Mouse (Mus musculus) right cerebral cortex, postnatal 25 days (tissue): ENCODE data around the gene Supt3.
A peak's percentile ranks its signal among the peaks of the same experiment; 100 is the strongest.

Source experiments
- DNase-seq: peaks from one replicate; pipeline ENCODE4 v3.0.0; 2022

Gene Supt3

DNA sequence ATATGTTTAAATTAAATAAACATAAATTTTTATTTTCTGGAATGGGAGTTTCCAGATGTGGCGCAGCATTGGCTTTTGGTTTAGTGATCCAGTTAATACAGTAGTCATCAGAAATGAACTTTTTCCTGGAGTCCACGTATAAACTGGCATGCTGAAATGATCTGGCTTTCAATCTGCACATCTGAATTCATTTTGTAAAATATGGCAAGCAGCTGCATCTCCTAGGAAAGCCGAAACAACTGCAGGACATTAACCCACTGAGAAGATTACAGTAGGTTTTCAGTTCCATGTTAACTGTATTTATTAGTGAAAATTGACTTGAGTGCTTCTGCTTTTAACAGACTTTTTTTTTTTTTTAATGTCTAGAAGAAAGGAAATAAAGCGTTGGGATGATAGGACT lies 5.4 kb downstream of the Supt3 start:
- DNase-seq: no peak

DNA sequence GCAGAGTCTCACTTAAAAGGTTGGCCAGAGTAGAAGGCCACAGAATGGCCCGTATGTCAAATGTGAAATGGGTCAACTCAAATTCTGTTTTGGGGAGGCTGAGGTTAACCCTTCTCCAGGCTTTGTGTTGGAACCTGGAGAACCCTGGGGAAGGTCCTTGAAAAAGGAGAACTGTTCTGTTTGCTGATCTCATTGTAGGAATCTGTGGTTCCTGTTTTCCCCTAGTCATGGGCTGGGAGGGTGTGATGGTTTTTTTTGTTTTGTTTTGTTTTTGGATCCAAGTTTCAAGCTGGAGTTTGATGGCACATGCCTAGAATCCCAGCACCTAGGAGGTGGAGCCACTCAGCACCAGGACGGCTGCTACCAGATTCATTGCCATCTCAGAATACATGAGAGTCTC lies 6.2 kb downstream of the Supt3 start:
- DNase-seq: no peak

DNA sequence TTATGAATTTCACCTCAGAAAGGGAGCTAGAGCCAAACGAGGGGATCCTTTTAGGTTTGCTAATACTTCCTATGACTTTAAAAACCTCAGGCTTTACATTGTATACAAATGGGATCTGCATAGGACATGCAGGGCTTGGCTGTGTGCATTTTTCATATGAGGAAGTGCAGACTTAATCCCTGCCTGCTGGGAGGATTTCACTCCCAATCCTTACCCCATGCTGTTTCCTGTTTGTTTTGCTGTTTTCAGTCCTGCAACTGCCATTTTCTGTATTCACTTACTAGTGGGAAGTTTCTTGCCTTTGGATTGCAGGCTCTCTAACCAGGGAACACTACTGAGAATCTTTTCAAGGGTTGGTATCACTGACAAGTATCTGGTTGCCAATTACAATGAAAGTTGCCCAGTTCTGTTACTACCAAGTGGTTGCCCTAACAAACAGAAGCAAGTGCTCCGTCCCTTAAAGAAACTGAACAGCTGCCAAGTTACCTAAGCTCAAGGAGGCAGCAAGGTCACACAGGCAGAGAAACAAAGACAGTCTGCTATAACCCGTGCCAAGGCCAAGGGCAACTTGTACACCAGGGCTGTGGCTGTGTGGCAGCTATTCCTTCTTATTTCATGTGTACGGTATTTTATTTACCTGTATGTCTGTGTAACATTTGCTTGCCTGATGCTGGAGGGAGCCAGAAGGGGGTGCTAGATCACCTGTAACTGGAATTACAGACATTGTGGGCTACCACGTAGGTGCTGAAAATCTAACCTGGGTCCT lies 12.2 kb downstream of the Supt3 start:
- DNase-seq: no peak

DNA sequence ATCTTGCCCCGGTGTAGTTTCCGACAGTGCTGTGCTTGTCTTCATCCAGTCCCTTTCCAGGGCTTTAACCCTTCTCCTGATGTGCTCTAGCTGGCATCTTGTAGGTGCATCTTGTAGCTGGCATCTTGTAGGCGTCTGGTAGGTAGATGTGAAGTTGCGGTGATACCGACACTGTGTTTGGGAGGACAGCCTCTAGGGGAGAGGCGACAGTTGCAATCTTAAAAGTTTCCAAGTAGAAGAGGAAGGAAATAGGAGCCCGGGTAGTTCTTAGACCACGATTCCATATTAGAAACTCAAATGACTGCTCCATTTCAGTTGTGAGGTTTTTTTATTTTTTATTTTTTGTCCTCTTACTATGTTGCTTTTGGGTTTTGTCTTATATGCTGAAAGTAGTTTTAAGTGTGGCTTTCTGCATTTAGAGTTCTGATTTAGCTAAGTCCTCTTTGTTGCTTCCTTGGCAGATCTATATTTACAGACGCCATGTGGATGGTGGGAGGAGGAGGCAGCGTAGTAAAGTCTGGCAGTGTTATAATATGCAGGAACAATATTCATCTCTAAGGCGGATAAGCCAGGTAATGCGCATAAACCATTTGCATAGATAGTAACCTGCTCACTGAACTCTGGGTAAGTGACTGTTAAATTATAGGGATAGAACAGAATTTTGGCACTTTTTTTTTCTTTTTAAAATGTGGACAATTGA lies 15.4 kb downstream of the Supt3 start:
- DNase-seq: peak; percentile 41

DNA sequence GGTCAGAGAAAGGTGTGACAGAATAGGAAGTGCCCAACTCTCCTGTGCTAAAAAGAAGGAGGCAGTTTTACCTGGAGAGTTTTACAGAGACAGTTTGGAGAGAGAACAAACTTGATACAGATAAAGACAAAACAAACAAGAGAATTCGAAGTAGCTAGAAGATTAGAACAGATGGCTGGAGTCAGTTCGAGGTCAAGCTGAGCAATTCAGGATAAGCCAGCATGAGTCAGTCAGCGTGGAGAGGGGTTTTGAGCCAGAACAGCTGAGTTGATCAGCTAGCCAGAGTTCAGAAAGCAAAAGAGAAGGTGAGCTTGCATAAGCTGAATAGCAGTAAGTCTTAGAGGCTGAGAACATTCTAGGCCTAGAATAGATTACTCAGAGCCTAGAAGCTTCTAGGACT lies 20.4 kb downstream of the Supt3 start:
- no peak for DNase-seq

DNA sequence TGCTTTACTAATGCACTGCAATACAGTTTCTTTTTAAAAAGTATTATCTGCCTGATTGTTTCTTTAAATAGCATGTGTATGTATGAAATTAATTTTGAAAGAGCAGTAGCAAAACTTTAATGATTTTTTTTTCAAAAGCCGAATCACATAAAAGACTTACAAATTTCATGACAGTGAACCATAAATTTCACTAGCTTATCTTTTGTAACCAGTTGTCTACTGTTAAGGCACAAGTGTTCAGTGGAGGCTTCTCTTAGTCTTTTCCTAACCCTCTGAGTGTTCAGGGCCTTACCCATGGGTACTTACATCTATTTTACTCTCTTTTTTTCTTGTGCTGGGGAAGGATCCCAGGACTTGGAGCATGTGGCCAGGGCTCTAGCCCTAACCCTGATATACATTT lies 30.1 kb downstream of the Supt3 start:
- DNase-seq: no peak

DNA sequence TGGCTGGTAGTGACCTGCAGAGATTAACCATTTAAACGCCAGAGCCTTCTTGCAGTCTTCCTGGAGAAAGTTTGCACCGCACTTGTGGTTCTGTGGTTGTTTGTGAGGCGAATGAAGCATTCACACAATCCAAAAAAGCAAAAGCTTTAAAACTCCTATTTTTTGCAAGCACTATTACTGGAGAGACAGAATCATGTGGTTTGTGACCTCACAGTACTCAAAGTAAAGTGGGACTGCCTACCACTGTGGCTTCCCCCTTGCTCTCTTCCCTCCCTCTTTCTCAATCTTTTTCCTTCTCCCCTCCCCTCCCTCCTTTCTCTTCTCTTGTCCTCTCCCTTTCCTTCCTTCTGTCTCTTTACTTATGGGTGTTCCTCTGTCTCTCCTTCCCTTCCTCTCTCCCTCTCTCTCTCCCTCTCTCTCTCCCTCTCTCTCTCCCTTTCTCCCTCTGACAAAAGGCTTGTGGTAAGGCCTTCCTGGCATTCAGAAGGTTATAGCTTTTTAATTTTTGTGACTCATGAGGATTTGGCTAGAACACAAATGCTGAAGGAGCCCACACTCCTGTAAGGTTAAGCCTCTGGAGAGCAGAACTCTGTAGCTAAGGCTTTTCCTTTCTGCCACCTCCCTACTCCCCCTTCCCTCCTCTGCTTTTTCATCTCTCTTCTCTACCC lies 37.7 kb downstream of the Supt3 start, which contains the start of gene Runx2:
Gene Runx2, minus strand, starts transcription at position 290 of the 668 bp plus-strand sequence.
- no peak for DNase-seq

DNA sequence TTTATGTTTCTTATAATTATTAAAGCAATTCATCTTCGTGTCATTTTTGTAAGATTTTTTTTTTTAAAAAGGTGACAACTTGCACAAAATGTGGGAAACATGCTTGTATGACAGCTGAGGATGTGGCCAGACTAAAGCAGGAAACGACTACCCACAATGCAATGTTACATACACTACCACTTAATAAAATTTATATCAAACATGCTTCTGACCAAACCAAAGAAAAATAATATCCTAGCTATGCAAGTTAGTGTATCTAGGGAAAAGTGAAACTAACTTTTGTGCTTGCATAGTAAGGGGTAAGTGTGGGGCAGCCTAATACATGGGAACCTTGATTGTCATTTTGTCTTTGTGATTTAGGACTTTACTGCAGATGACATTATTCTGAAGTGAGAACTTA lies 41.9 kb downstream of the Supt3 start:
- no peak for DNase-seq

DNA sequence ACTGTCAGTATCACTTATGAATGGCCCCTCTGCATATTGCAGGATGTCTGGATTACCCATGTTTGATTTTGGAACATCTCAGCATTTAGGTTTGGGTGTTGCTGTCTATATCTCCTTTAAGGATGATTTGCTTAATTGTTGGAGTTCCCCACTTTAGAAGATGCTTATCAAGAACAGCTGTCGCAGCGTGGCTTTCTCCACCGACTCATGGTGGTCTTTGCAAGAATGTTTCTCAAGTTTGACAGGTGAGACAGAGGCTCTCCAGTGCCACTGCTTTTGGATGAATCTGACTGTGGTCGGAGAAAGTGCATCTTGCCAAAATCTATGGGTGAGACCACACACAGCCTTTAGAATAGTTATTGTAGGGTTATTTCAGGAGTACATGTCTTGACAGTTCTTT lies 42.9 kb downstream of the Supt3 start:
- DNase-seq: no peak

DNA sequence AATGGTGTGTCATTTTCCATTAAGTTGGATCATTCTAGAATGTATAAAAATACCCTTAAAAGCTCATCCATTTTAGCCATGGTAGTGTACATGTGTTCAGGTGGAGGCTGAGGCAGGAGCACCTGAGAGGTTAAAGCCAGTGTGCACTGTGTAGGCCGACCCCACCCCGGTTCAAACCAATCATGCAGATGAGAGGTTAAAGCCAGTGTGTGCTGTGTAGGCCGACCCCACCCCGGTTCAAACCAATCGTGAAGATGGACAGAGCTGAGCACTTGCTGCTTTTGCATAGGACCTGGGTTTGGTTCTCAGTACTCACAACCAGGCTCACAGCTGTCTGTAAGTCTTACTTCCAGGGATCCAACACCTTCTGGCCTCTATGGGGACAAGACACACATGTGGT lies 45.0 kb downstream of the Supt3 start:
- no peak for DNase-seq

DNA sequence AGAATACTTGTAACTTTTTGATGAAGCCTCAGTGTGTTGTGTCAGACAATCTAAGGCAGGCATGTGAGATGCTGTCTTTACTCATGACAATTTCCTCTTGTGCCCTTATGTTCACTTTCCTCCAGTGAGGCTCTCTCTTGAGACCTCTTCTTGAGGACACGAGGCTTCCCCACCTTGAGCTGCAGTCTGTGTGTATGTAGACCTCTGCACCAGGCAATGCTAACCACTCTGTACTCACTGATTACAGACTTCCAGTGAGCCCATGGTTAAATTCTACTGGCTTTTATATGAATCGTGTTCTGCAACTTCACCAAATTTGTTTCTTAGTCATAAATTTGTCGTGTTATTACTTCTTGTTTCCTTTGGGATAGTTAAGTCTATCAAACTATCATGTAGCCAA lies 50.2 kb downstream of the Supt3 start:
- DNase-seq: no peak

DNA sequence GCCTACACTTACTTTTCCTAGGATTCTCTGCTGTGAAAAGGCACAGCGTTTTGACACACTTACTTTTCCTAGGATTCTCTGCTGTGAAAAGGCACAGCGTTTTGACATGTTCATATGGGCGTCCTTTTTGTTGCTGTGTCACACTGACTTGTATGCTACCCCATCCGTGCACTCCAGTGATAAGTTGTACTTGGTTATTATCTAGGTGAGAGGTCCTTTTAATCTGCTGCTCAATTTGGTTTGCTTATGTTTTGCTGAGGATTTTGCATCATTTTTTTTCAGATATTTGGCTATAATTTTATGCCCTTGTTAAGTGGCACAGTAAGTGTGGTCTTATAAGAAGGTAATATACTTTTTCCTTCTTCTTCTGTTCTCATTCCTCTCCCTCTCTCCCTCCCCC lies 51.0 kb downstream of the Supt3 start:
- no peak for DNase-seq

DNA sequence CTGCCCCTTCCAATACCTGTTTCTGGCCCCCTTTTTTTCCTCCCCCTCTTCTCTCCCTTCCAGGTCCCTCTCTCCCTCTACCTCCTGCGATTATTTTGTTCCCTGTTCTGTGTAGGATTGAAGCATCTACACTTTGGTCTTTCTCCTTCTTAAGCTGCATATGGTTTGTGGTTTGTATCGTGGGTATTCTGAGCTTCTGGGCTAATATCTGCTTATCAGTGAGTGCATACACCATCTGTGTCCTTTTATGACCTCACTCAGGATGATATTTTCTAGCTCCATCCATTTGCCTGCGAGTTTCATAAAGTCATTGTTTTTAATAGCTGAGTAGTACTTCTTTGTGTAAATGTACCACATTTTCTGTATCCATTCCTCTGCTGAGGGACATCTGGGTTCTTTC lies 52.6 kb downstream of the Supt3 start:
- DNase-seq: no peak

DNA sequence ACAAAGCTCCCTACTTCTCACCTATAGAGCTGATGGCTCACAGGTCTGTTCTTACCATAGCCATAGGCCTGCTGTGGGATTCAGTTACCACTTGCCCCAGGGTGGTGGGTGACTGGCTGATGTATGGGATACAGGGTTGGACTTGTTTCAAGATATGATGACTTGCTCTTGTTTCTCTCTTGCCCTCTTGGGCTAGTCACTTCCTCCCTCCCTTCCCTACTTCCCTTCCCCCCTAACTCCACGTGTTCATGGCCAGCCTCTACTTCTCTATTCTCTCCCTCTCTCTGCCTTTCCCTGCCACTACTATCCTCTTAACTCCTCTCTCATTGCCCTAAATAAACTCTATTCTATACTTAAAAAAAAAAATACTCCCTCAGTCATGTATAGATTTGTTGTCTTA lies 54.2 kb downstream of the Supt3 start:
- DNase-seq: no peak

DNA sequence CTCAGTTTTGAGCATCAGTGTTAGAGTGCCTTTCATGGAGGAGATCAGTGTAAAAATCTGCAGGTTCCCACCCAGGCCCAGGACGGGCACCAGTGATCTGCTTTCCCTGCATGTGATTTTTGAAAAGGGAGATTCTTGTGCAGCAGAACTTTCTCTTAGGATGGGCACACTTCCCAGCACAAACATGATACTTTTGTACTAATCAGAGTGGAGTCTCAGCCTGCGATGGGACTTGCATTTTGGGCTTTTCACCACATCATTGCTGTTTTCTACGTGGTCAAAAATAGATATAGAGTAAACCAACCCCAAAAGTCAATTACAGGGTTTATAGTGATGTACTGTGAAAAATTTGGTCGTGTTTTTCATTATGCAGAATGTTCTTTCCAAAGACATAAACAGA lies 65.2 kb downstream of the Supt3 start:
- no peak for DNase-seq

DNA sequence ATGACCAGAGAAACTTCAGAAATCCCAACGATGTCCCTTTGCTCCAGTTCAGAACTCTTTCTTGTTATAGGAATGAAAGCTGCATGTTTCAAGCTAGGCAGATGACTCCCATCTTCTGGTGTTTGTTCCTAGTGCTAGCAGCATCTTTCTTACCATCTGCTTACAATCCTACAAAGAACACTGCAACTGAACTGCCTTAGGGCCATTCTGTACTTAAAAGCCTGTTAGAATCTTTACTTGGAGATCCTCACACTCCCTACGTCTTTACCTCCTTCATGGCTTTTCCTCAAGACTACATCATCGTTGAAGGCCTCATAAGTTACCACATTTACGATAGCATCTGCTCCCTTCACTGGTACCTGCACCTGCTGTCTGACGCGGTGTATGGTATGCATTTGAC lies 86.2 kb downstream of the Supt3 start:
- DNase-seq: no peak

DNA sequence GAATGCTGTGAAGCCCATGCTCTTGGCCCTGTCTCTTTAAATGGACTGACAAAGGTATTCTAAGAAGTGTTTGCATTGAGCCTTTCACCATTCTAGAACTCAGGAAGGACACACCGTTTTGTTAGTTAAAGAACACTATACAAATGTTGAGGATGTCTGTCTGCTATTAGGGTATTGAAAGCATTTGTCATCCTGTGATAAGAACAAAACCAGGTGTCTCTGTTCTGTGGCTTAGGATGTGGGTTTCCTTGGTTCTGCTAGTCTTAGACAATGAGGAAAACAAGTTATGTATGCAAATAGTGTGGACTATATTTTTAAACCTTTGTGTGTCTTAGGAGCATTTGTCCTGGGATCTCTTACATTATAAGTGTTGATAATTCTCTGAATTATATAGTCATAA lies 116.6 kb downstream of the Supt3 start:
- no peak for DNase-seq

DNA sequence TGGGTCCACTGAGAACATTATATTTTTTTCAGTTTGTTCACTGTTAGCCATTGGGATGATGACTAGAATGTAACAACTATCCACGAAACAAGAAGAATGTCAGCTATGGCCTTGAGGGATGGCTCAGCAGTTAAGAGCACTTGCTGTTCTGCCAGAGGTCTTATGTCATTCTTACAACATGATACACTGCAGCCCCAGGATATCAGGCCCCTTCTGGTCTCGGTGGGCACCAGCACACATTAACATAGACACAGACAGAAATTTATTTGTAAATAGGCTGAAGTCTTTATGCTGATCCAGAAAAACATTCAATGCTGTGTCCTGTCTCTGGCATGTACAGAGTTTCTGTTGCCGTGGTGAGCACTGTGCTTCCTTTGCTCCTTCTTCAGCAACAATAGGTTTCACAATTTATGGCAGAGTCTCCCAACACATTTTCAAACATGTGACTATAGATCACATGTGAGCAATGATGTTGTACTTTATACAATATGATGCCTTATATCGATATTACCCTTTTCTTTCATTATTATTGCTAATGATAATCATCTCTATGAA lies 166.7 kb downstream of the Supt3 start:
- no peak for DNase-seq

DNA sequence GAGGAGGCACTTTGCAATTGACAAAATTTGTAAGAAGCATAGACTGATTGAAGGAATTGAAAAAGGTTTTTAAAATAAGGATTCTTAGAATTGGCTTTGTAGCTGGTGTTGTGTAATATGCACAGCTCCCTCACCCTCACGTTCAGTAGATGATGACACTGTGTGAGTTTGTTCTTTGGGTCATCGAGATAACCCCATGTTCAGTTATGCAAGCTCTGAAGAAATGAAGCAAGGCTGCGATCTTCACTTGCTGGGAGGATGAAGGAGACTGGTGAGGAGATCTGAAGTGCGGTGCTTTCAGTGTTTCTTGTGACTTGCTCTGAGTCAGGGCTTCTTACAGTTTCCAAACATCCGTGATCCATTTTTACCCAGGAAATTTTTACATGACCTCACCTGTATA lies 168.4 kb downstream of the Supt3 start:
- DNase-seq: no peak

DNA sequence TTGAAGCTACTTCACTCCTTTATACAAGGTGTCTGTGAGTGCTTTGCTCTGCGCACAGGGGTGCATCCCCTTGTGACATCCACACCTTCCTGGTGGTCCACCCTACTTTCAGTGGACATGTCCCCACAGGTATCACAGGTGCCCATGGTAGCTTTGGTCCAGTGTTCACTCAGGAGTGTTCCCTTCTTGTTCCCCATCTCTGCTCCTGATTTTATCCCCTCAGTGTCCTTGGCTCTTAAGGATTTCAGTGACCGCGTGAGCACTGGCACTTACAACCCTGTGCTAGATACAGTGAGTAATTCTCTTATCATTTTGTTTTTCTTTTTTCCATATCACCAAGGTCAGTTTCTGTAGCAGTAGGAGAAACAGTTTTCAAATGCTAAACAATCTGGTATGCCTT lies 171.4 kb downstream of the Supt3 start:
- no peak for DNase-seq

DNA sequence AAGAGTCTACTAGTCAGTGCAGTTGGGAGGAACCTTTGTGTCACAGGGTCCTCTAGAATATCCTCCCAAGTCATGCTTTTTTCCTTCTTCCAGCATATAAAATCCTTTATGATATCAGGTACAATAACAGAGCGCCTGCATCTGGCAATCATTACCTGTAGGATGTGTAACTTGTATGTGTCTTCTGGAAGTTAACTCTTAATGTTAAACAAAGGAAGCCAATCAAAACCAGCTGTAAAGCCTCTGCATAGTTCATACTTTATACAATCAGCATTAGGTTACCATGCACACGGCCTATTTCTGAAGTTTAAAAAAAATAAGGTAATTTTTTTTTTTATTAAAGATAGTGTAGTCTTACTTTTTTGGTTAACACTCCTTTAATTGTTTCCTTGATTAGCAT lies 179.7 kb downstream of the Supt3 start:
- no peak for DNase-seq

DNA sequence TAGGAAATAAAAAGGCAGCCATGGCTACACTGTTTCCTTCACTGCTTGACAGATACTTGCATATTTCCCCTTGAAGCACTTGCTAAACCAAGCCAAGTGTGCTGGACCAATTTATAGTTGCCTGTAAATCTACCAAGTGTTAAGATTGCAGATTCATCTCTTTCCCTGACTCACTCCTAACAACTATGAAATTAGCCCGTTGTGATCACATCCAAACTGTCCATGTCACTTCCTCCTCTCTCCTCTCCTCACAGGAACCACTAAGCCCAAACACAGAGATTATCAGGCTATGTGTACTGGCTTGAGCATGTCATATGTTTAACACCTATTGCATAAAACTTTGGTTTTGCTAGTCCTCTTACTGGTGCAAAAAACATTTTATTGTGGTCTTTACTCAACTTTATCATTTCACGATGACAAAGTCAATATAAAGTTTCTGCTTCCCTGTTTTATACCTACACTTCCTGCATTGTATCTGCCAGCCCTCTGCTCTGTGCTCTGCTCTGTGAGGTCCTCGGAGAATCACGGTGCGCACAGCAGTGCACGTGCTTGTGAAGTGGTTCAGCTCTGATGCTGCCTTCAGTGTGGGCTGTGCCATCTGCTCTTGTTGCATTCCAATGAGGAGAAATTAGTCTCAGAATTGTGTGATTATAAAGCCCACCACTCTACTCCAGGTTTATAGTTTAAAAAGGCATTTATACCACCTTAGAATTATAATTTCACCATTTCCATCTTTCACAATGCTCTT lies 186.3 kb downstream of the Supt3 start:
- DNase-seq: no peak

DNA sequence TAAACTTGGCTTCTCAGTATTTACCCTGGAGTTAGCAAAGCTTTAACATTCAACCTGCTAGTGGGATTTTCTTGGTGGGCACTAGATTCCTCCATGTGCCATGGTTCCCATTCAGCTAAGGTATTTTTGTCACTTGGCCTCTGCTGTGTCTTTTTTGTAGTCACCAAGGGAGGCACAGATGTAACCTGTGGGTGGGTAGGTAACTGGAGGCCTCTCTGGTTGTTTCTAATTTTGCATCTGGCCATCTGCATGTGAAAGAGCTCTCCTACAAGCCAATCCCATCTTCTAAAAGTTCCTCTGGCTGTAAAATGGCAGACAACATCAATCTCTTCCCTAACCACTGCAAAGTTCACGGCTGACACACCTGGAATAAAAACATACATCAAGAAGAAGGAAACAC lies 190.2 kb downstream of the Supt3 start:
- peak; percentile 8 for DNase-seq
